Mouse (Mus musculus) cortical plate, adult 2 months (tissue): Measurements from ENCODE around the gene 1700020D05Rik. TPM values are rescaled to one million over a fixed set of nuclear protein-coding genes. Genes with fewer than 3 reads are reported as not detected.

ENCODE experiments used
- H3K27ac ChIP-seq: fragments of 200-500 bp; 2 replicates; pipeline ENCODE4 v1.5.1; 2012; ENCODE audit warnings: low read length, control low read depth, inconsistent platforms; ENCODE audit not compliant: insufficient read depth
- H3K4me1 ChIP-seq: fragments of 200-500 bp; 2 replicates; pipeline ENCODE4 v1.6.1; 2011; ENCODE audit warnings: low read length; ENCODE audit not compliant: control insufficient read depth, insufficient read depth
- H3K4me3 ChIP-seq: fragments of 200-500 bp; 2 replicates; pipeline ENCODE4 v1.5.1; 2011; ENCODE audit warnings: mild to moderate bottlenecking, low read length, control low read depth; ENCODE audit not compliant: insufficient read depth
- CTCF ChIP-seq: fragments of 200-500 bp; IDR thresholded peaks from 2 replicates; pipeline ENCODE4 v1.5.1; 2011; ENCODE audit warnings: mild to moderate bottlenecking, control low read depth, low read length; ENCODE audit not compliant: insufficient read depth; ENCODE audit errors: extremely low read depth
- POLR2A ChIP-seq: fragments of 200-500 bp; IDR thresholded peaks from 2 replicates; pipeline ENCODE4 v1.6.1; 2011; ENCODE audit warnings: mild to moderate bottlenecking, low read length, control low read depth; ENCODE audit not compliant: insufficient read depth; ENCODE audit errors: extremely low read depth
- polyA plus RNA-seq: library from polyadenylated mRNA; depleted of rRNA; stranded (reverse); fragments of >200 nt; gene quantifications from 2 replicates; pipeline ENCODE4 v1.2.3, GENCODE M21; 2012; rRNA removed

The 1700020D05Rik gene
- polyA plus RNA-seq, 1 experiment: 4.7 TPM

- TF ChIP-seq CTCF (no peak), POLR2A (peak; percentile 91)
- Histone ChIP-seq H3K4me1 (peaks cover 8% of the 10 kb centered on the region), H3K4me3 (peak overlapping the region; percentile 81), H3K27ac (peak overlapping the region; percentile 98)
These were observed 46.5 kb downstream of the 1700020D05Rik start for GRCm38 (mm10) chr19:5456922-5457745.

DNA sequence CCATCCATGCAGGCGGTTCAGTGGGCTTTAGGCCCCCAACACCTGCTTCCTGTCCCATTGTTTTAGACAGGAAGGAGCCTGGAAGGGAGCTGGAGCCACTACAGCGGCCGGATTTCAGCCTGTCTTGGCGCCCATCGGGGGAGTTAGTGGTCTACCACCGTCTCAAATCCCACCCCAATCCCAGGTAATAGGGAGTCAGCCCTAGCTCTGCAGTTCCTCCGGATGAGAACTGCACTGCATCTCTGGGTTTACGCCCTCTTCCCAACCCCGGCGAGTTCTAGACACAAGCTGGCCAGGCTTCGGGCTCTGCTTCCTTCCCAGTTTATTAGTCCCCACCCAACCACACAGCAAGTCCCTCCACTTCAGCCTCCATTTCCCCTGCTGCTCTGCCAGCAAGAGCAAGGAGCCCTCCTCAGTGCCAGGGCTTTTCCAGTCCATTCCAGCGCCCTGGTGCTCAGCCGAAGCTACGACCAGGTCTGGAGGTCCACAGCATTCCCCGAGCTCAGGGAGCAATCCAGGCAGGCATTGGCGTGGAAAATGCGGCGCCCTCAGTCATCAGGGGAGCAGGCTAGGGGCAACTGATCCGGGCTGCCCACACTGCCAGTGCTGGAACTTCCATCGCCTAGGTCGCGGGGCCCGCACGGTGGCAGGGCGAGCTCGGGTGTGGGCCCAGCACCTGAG is 47.2 kb downstream of the 1700020D05Rik start:
- Histone ChIP-seq H3K4me3 (peak overlapping the region; percentile 81), H3K27ac (peak overlapping the region; percentile 98), H3K4me1 (peaks cover 8% of the 10 kb centered on the region)
- TF ChIP-seq CTCF (no peak), POLR2A (no peak)

DNA sequence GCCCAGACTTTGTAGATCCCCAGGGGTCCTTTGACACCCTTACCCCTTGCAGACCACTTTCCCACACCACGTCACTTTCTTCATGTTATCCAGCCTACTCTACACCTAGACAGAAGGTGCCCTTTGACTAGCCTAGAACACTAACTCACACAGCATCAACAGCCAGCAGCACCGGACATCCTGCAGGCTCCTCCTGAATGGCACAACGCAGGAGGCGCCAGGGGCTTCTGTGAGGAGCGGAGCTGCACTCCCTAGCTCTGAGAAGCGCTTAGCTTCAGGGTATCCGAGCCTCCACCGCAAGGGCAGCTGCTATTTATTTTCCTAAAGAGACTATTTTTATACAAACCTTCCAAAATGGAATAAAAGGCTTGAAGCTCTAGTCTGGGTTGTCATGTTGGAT is 48.0 kb downstream of the 1700020D05Rik start:
- TF ChIP-seq POLR2A (0 out of 2 replicates have a peak, but pooled peaks have one; percentile 8), CTCF (no peak)
- Histone ChIP-seq H3K27ac (peak overlapping the region; percentile 74; the same call in 1 of the 2 replicates), H3K4me1 (peaks cover 8% of the 10 kb centered on the region), H3K4me3 (peak overlapping the region; percentile 81)

- Histone ChIP-seq H3K4me3 (peak overlapping the region; percentile 81), H3K27ac (no peak overlapping the region), H3K4me1 (peaks cover 8% of the 10 kb centered on the region)
- TF ChIP-seq CTCF (no peak), POLR2A (no peak)
These were observed 48.5 kb downstream of the 1700020D05Rik start for GRCm38 (mm10) chr19:5455037-5455436.

Other genes with a start within 250 kb of the 1700020D05Rik start
- gene Pacs1, start 230.7 kb downstream of the 1700020D05Rik start, polyA plus RNA-seq: 47.0 and 47.8 TPM in 2 replicates
- 151 and 159 TPM in 2 replicates for gene Sf3b2, start 208.3 kb downstream of the 1700020D05Rik start, polyA plus RNA-seq
- gene Gal3st3, start 205.5 kb downstream of the 1700020D05Rik start, polyA plus RNA-seq: 61.9 and 62.3 TPM in 2 replicates
- not detected in 2 replicates for gene Catsper1, start 168.0 kb downstream of the 1700020D05Rik start, polyA plus RNA-seq
- 22.3 and 23.9 TPM in 2 replicates for gene Cst6, start 154.2 kb downstream of the 1700020D05Rik start, polyA plus RNA-seq
- gene Eif1ad, start 137.0 kb downstream of the 1700020D05Rik start, polyA plus RNA-seq: 26.8 and 27.0 TPM in 2 replicates
- gene Banf1, start 136.6 kb downstream of the 1700020D05Rik start, polyA plus RNA-seq: 92.0 and 104 TPM in 2 replicates
- 71.0 and 76.4 TPM in 2 replicates for gene Sart1, start 115.1 kb downstream of the 1700020D05Rik start, polyA plus RNA-seq
- gene Tsga10ip, start 101.3 kb downstream of the 1700020D05Rik start, polyA plus RNA-seq: not detected in 2 replicates
- gene Drap1, start 78.8 kb downstream of the 1700020D05Rik start, polyA plus RNA-seq: 285 and 320 TPM in 2 replicates
- 99.8 and 101 TPM in 2 replicates for gene AI837181, start 78.6 kb downstream of the 1700020D05Rik start, polyA plus RNA-seq
- gene Fosl1, start 56.2 kb downstream of the 1700020D05Rik start, polyA plus RNA-seq: 0.21 TPM in 1 of 2 replicates, not detected in the other
- 23.8 and 24.5 TPM in 2 replicates for gene Ccdc85b, start 45.9 kb downstream of the 1700020D05Rik start, polyA plus RNA-seq
- 129 and 131 TPM in 2 replicates for gene Fibp, start 43.2 kb downstream of the 1700020D05Rik start, polyA plus RNA-seq
- 0.27 and 0.53 TPM in 2 replicates for gene Ctsw, start 35.3 kb downstream of the 1700020D05Rik start, polyA plus RNA-seq
- gene Efemp2, start 29.8 kb downstream of the 1700020D05Rik start, polyA plus RNA-seq: 24.5 and 27.1 TPM in 2 replicates
- gene Mus81, start 15.4 kb downstream of the 1700020D05Rik start, polyA plus RNA-seq: 38.6 and 39.5 TPM in 2 replicates
- 1,356 and 1,455 TPM in 2 replicates for gene Cfl1, start 13.3 kb downstream of the 1700020D05Rik start, polyA plus RNA-seq
- gene Snx32, start 6.8 kb upstream of the 1700020D05Rik start, polyA plus RNA-seq: 150 and 162 TPM in 2 replicates
- 0.02 and 0.04 TPM in 2 replicates for gene Ovol1, start 56.9 kb upstream of the 1700020D05Rik start, polyA plus RNA-seq
- gene Ap5b1, start 64.2 kb upstream of the 1700020D05Rik start, polyA plus RNA-seq: 3.2 and 3.3 TPM in 2 replicates
- gene Rnaseh2c, start 98.1 kb upstream of the 1700020D05Rik start, polyA plus RNA-seq: 50.2 and 61.3 TPM in 2 replicates
- 111 and 115 TPM in 2 replicates for gene Kat5, start 106.5 kb upstream of the 1700020D05Rik start, polyA plus RNA-seq
- gene Rela, start 133.7 kb upstream of the 1700020D05Rik start, polyA plus RNA-seq: 30.9 and 32.5 TPM in 2 replicates
- gene Sipa1, start 159.9 kb upstream of the 1700020D05Rik start, polyA plus RNA-seq: 16.9 and 17.7 TPM in 2 replicates
- gene Map3k11, start 185.0 kb upstream of the 1700020D05Rik start, polyA plus RNA-seq: 21.1 and 23.1 TPM in 2 replicates
- 59.9 and 60.8 TPM in 2 replicates for gene Pcnx3, start 185.1 kb upstream of the 1700020D05Rik start, polyA plus RNA-seq
- gene Kcnk7, start 200.6 kb upstream of the 1700020D05Rik start, polyA plus RNA-seq: 0.09 and 0.23 TPM in 2 replicates
- 16.5 and 17.0 TPM in 2 replicates for gene Ehbp1l1, start 222.5 kb upstream of the 1700020D05Rik start, polyA plus RNA-seq
- gene Fam89b, start 225.9 kb upstream of the 1700020D05Rik start, polyA plus RNA-seq: 46.7 and 58.6 TPM in 2 replicates
- gene Ltbp3, start 237.1 kb upstream of the 1700020D05Rik start, polyA plus RNA-seq: 54.2 and 54.9 TPM in 2 replicates